Mouse (Mus musculus): ENCODE data around the gene Wwc1.
"Not testable (repeated sequence)": the region's sequence is repeated elsewhere in the genome, so short reads cannot be mapped to it uniquely, and the experiment has no call there.

Wwc1 gene

GRCm38 (mm10) chr11:35837156-35838126 is 142.9 kb downstream of the Wwc1 start:
- no peak for DNase-seq (ENCODE audit: low spot score)

GRCm38 (mm10) chr11:35834022-35834760 is 146.1 kb downstream of the Wwc1 start, which contains the start of gene Rars:
TSS of gene Rars (minus strand) at chr11:35834506.
- DNase-seq (ENCODE audit: low spot score), result peak; percentile 82

- DNase-seq (ENCODE audit: low spot score), result no peak
Measured at GRCm38 (mm10) chr11:35833270-35833669, 147.1 kb downstream of the Wwc1 start.

GRCm38 (mm10) chr11:35832139-35832538 is 148.2 kb downstream of the Wwc1 start:
- DNase-seq (ENCODE audit: low spot score), result no peak

- no peak for DNase-seq (ENCODE audit: low spot score)
Measured at GRCm38 (mm10) chr11:35827714-35828113, 152.6 kb downstream of the Wwc1 start.

GRCm38 (mm10) chr11:35816316-35816715 is 164.0 kb downstream of the Wwc1 start:
- DNase-seq (ENCODE audit: low spot score), result no peak

GRCm38 (mm10) chr11:35811458-35811857 is 168.9 kb downstream of the Wwc1 start:
- no peak for DNase-seq (ENCODE audit: low spot score)

- no peak for DNase-seq (ENCODE audit: low spot score)
Measured at GRCm38 (mm10) chr11:35801332-35801731, 179.0 kb downstream of the Wwc1 start.

- DNase-seq (ENCODE audit: low spot score), result peak; percentile 10
Measured at GRCm38 (mm10) chr11:35798874-35799273, 181.5 kb downstream of the Wwc1 start, which contains the start of gene Fbll1. TSS of gene Fbll1 (minus strand) at chr11:35798884.

GRCm38 (mm10) chr11:35798495-35798820 is 181.9 kb downstream of the Wwc1 start:
- no peak for DNase-seq (ENCODE audit: low spot score)

- no peak for DNase-seq (ENCODE audit: low spot score)
Measured at GRCm38 (mm10) chr11:35797751-35798494, 182.4 kb downstream of the Wwc1 start.

- DNase-seq (ENCODE audit: low spot score), result not testable (repeated sequence)
Measured at GRCm38 (mm10) chr11:35792800-35793199, 187.5 kb downstream of the Wwc1 start.

- DNase-seq (ENCODE audit: low spot score), result no peak
Measured at GRCm38 (mm10) chr11:35788443-35788842, 191.9 kb downstream of the Wwc1 start.

Measured in ovary, adult 18-20 months (tissue).